ENCODE assay signal across 17 mouse cellular contexts in genomic region chr3:26330019-26330418, GRCm38 (mm10). TPM values are rescaled to one million over a fixed set of nuclear protein-coding genes. Genes with fewer than 3 reads are reported as not detected.
DNase-seq lines count a peak whose midpoint lies in the region; ATAC-seq and TF ChIP-seq lines count a peak whose summit lies in the region.
"Had no signal": no experiment of that assay in that cellular context is flagged by ENCODE, and none has a peak within 500 bp of the region (broad histone marks: within the 10 kb centered on the region; RNA-seq: fewer than 3 reads in every experiment).

No protein-coding gene starts in this region.

- CTCF ChIA-PET in Patski (lab: Charles Lee): no interaction called here

- no peak for ATAC-seq in hindbrain, embryonic 12.5 days (ENCODE audit: low FRiP score)
- ATAC-seq in hindbrain, embryonic 11.5 days (ENCODE audit: low FRiP score): no peak
- peak; percentile 53 for ATAC-seq in Patski
- no peak for ATAC-seq in hindbrain, embryonic 14.5 days (ENCODE audit: low FRiP score)
- no peak for ATAC-seq in midbrain, embryonic 15.5 days (replicated peaks)
- no peak for ATAC-seq in liver, embryonic 12.5 days

- no peak for TF ChIP-seq CTCF in Patski (IDR thresholded peaks at IDR 0.05)

- 64% methylated on average over 4 of the region's 4 CpGs for WGBS in hindbrain, embryonic 12.5 days
- WGBS in hindbrain, embryonic 11.5 days: 67% methylated on average over 4 of the region's 4 CpGs
- 54% methylated on average over 4 of the region's 4 CpGs for WGBS in hindbrain, embryonic 14.5 days
- 60% methylated on average over 4 of the region's 4 CpGs for WGBS in midbrain, embryonic 15.5 days
- 38% methylated on average over 4 of the region's 4 CpGs for WGBS in liver, embryonic 12.5 days (ENCODE audit: insufficient replicate concordance)

- POLR2A ChIA-PET in Patski (lab: Charles Lee): no interaction called here

- H3K36me3 ChIP-seq in hindbrain, embryonic 12.5 days: no peaks in the 10 kb centered on the region
- H3K36me3 ChIP-seq in hindbrain, embryonic 11.5 days (ENCODE audit: control insufficient read depth, insufficient read depth, low read length): no peaks in the 10 kb centered on the region
- H3K36me3 ChIP-seq in hindbrain, embryonic 14.5 days (replicated peaks; ENCODE audit: control insufficient read depth, insufficient read depth): no peaks in the 10 kb centered on the region
- no peaks in the 10 kb centered on the region for H3K36me3 ChIP-seq in midbrain, embryonic 15.5 days (replicated peaks)
- H3K36me3 ChIP-seq in liver, embryonic 12.5 days: no peaks in the 10 kb centered on the region
- H3K36me3 ChIP-seq: heart, embryonic 15.5 days; lung, embryonic 15.5 days had no signal

- H3K27ac ChIP-seq in hindbrain, embryonic 12.5 days: no peak overlapping the region
- H3K27ac ChIP-seq in hindbrain, embryonic 11.5 days (ENCODE audit: low read depth, low read length): no peak overlapping the region
- H3K27ac ChIP-seq in hindbrain, embryonic 14.5 days: 0 out of 2 replicates have a peak overlapping the region, but pooled peaks have one; percentile 14
- no peak overlapping the region for H3K27ac ChIP-seq in midbrain, embryonic 15.5 days
- H3K27ac ChIP-seq in liver, embryonic 12.5 days: no peak overlapping the region
- H3K27ac ChIP-seq: heart, embryonic 15.5 days; kidney, postnatal 0 days; lung, embryonic 15.5 days had no signal

- H3K4me1 ChIP-seq in hindbrain, embryonic 12.5 days: peaks cover 12% of the 10 kb centered on the region
- no peaks in the 10 kb centered on the region; the same call in 1 of the 2 replicates for H3K4me1 ChIP-seq in hindbrain, embryonic 11.5 days (replicated peaks; ENCODE audit: control insufficient read depth, insufficient read depth, low read length)
- H3K4me1 ChIP-seq in hindbrain, embryonic 14.5 days (replicated peaks; ENCODE audit: control insufficient read depth, insufficient read depth, low read length): peaks cover 7% of the 10 kb centered on the region
- H3K4me1 ChIP-seq in midbrain, embryonic 15.5 days: peaks cover 12% of the 10 kb centered on the region; the same call in 1 of the 2 replicates
- H3K4me1 ChIP-seq in liver, embryonic 12.5 days: no peaks in the 10 kb centered on the region

- DNase-seq in hindbrain, embryonic 11.5 days (ENCODE audit: low spot score): no peak
- DNase-seq in Patski (ENCODE audit: low read depth, low spot score): no peak
- peak; percentile 32 for DNase-seq in hindbrain, embryonic 14.5 days (ENCODE audit: low spot score)
- no peak for DNase-seq in layer of hippocampus, adult 8-10 months (ENCODE audit: low spot score in 2 of 2)
- DNase-seq in embryo, embryonic 10.5 days (ENCODE audit: low spot score): no peak
- DNase-seq: cerebellum, adult 11-12 months; heart, adult 11 months had no signal

- H3K4me3 ChIP-seq in hindbrain, embryonic 12.5 days: no peak overlapping the region
- no peak overlapping the region for H3K4me3 ChIP-seq in hindbrain, embryonic 11.5 days (ENCODE audit: low read depth, low read length)
- peak overlapping the region; percentile 76 for H3K4me3 ChIP-seq in hindbrain, embryonic 14.5 days (replicated peaks; ENCODE audit: low read length)
- H3K4me3 ChIP-seq in midbrain, embryonic 15.5 days: peak overlapping the region; percentile 72
- no peak overlapping the region for H3K4me3 ChIP-seq in liver, embryonic 12.5 days
- H3K4me3 ChIP-seq: erythroblast, embryonic 14.5 days; heart, embryonic 15.5 days; lung, embryonic 15.5 days; myocyte had no signal

- H3K9me3 ChIP-seq in hindbrain, embryonic 12.5 days (replicated peaks): no peaks in the 10 kb centered on the region
- no peaks in the 10 kb centered on the region for H3K9me3 ChIP-seq in hindbrain, embryonic 11.5 days (ENCODE audit: control insufficient read depth, low read length)
- H3K9me3 ChIP-seq in hindbrain, embryonic 14.5 days (ENCODE audit: control insufficient read depth, low read length): no peaks in the 10 kb centered on the region
- H3K9me3 ChIP-seq in midbrain, embryonic 15.5 days: no peaks in the 10 kb centered on the region
- no peaks in the 10 kb centered on the region for H3K9me3 ChIP-seq in liver, embryonic 12.5 days (replicated peaks)
- H3K9me3 ChIP-seq: heart, embryonic 15.5 days; lung, embryonic 15.5 days had no signal

- no peak overlapping the region for H3K9ac ChIP-seq in hindbrain, embryonic 12.5 days
- H3K9ac ChIP-seq in hindbrain, embryonic 11.5 days (ENCODE audit: low read depth, low read length): no peak overlapping the region
- H3K9ac ChIP-seq in hindbrain, embryonic 14.5 days: peak overlapping the region; percentile 82
- H3K9ac ChIP-seq in midbrain, embryonic 15.5 days: peak overlapping the region; percentile 24; the same call in 1 of the 2 replicates
- H3K9ac ChIP-seq in liver, embryonic 12.5 days: no peak overlapping the region
- H3K9ac ChIP-seq: heart, embryonic 15.5 days; lung, embryonic 15.5 days had no signal

- in situ Hi-C loops in Patski (cut with MboI; ENCODE audit: low pct_unique_long_range_greater_than_20kb): no loop called here

- H3K4me2 ChIP-seq in hindbrain, embryonic 12.5 days (replicated peaks): peak overlapping the region; percentile 25
- H3K4me2 ChIP-seq in hindbrain, embryonic 11.5 days (replicated peaks; ENCODE audit: low read depth, low read length): no peak overlapping the region
- H3K4me2 ChIP-seq in hindbrain, embryonic 14.5 days (replicated peaks): peak overlapping the region; percentile 92
- H3K4me2 ChIP-seq in midbrain, embryonic 15.5 days: peak overlapping the region; percentile 82
- no peak overlapping the region for H3K4me2 ChIP-seq in liver, embryonic 12.5 days
- H3K4me2 ChIP-seq: heart, embryonic 15.5 days; liver, embryonic 11.5 days had no signal

- H3K27me3 ChIP-seq in hindbrain, embryonic 12.5 days: peaks cover 17% of the 10 kb centered on the region
- 0 out of 2 replicates have a peak, but pooled peaks cover 3% of the 10 kb centered on the region for H3K27me3 ChIP-seq in hindbrain, embryonic 11.5 days (ENCODE audit: control insufficient read depth, insufficient read depth, low read length)
- H3K27me3 ChIP-seq in Patski: peaks cover 49% of the 10 kb centered on the region
- H3K27me3 ChIP-seq in hindbrain, embryonic 14.5 days (ENCODE audit: control insufficient read depth, insufficient read depth, low read length): no peaks in the 10 kb centered on the region
- no peaks in the 10 kb centered on the region for H3K27me3 ChIP-seq in midbrain, embryonic 15.5 days (replicated peaks)
- H3K27me3 ChIP-seq in liver, embryonic 12.5 days (replicated peaks): peaks cover 39% of the 10 kb centered on the region

RNA-seq across cellular contexts. Expression of gene Nlgn1, which starts 2.2 kb away (rescaled TPM):
- polyA plus RNA-seq in hindbrain, embryonic 12.5 days (2016; fragmentation: Nextera tagmentation; extraction: Ambion mirVana): 9.3 and 10.1 TPM in 2 replicates
- 4.5 and 5.8 TPM in 2 replicates for polyA plus RNA-seq in hindbrain, embryonic 11.5 days (2014; fragmentation: Nextera tagmentation; extraction: Ambion mirVana)
- polyA plus RNA-seq in Patski (2021): 0.01 TPM
- polyA plus RNA-seq in hindbrain, embryonic 14.5 days (2014; fragmentation: Nextera tagmentation; extraction: Ambion mirVana): 27.5 and 31.9 TPM in 2 replicates
- 27.7 and 33.9 TPM in 2 replicates for polyA plus RNA-seq in midbrain, embryonic 15.5 days (2015; fragmentation: Nextera tagmentation; extraction: Ambion mirVana)
- polyA plus RNA-seq in liver, embryonic 12.5 days (2016; fragmentation: Nextera tagmentation; extraction: Ambion mirVana): 0.04 TPM in 1 of 2 replicates, not detected in the other
- 100 to 1,000 TPM in 3 of 4 experiments, 10 to 100 TPM in 1; 97.6 to 106 (median 102) TPM for total RNA-seq in layer of hippocampus, adult 8-10 months (2022)
- total RNA-seq: megakaryocyte progenitor cell, adult 5-6 weeks had no signal
- polyA plus RNA-seq: erythroblast, embryonic 14.5 days; myocyte had no signal

Comparison
In these comparisons a context has a peak if more than half of its experiments do, and no peak if none do; other contexts are left out.
1. H3K4me2 ChIP-seq: peak in hindbrain, embryonic 12.5 days (single experiment), hindbrain, embryonic 14.5 days (single experiment) and midbrain, embryonic 15.5 days (single experiment); none in hindbrain, embryonic 11.5 days (single experiment) and liver, embryonic 12.5 days (single experiment).
2. H3K4me3 ChIP-seq: peak in hindbrain, embryonic 14.5 days (single experiment) and midbrain, embryonic 15.5 days (single experiment); none in hindbrain, embryonic 12.5 days (single experiment), hindbrain, embryonic 11.5 days (single experiment) and liver, embryonic 12.5 days (single experiment).
3. H3K9ac ChIP-seq: peak in hindbrain, embryonic 14.5 days (single experiment) and midbrain, embryonic 15.5 days (single experiment); none in hindbrain, embryonic 12.5 days (single experiment), hindbrain, embryonic 11.5 days (single experiment) and liver, embryonic 12.5 days (single experiment).